Mouse (Mus musculus): Measurements from ENCODE around the gene Amer2. TPM values are rescaled to one million over a fixed set of nuclear protein-coding genes. Genes with fewer than 3 reads are reported as not detected.

Gene Amer2
- 0.36 TPM in 1 of 2 replicates, not detected in the other for polyA plus RNA-seq (2012; rRNA removed; ENCODE audit: low replicate concordance)

GRCm38 (mm10) chr14:60372821-60373309 lies at the start of gene Amer2:
Gene Amer2, plus strand, starts transcription at chr14:60373259.

Other genes with a start within 250 kb of the Amer2 start
- 1.9 and 3.3 TPM in 2 replicates for gene Atp8a2, start 176.1 kb upstream of the Amer2 start, polyA plus RNA-seq (2012; rRNA removed; ENCODE audit: low replicate concordance)
- gene Nupl1, start 121.8 kb upstream of the Amer2 start, polyA plus RNA-seq (2012; rRNA removed; ENCODE audit: low replicate concordance), result not detected in 2 replicates
- gene Gm49336, start 121.8 kb upstream of the Amer2 start, polyA plus RNA-seq (2012; rRNA removed; ENCODE audit: low replicate concordance), result 4.6 and 11.9 TPM in 2 replicates
- gene Mtmr6, start 108.0 kb upstream of the Amer2 start, polyA plus RNA-seq (2012; rRNA removed; ENCODE audit: low replicate concordance), result 3.8 and 3.9 TPM in 2 replicates